Mouse (Mus musculus): ENCODE data around the gene AI854703.

GRCm38 (mm10) chr6:48666159-48666586 is 39.6 kb downstream of the AI854703 start:
- TF ChIP-seq CTCF (IDR thresholded peaks at IDR 0.05; ENCODE audit: borderline replicate concordance, extremely low read depth, insufficient read depth, insufficient read length) = no peak
- TF ChIP-seq POLR2A (IDR thresholded peaks at IDR 0.05; ENCODE audit: borderline replicate concordance, extremely low read depth, insufficient read depth, insufficient read length, poor library complexity, severe bottlenecking) = no peak
